Mouse (Mus musculus): ENCODE data around the gene Kazn.

GRCm38 (mm10) chr4:142081631-142082283 is 157.4 kb downstream of the Kazn start:
- TF ChIP-seq CTCF (IDR thresholded peaks at IDR 0.05; ENCODE audit: control insufficient read depth, insufficient read depth, low read length) (no peak), POLR2A (IDR thresholded peaks at IDR 0.05; ENCODE audit: borderline replicate concordance, control insufficient read depth, low read depth, low read length) (no peak)
